Mouse (Mus musculus) lung, postnatal 0 days (tissue): ENCODE measurements around the gene Ache.

ENCODE experiments used
- CTCF ChIP-seq: IDR thresholded peaks from 2 replicates; pipeline ENCODE4 v1.5.1; 2016; ENCODE audit warnings: antibody characterized with exemption, mild to moderate bottlenecking
- EP300 ChIP-seq: IDR thresholded peaks from 2 replicates; pipeline ENCODE4 v1.6.1; 2016; ENCODE audit warnings: antibody characterized with exemption, mild to moderate bottlenecking, control low read depth

DNA sequence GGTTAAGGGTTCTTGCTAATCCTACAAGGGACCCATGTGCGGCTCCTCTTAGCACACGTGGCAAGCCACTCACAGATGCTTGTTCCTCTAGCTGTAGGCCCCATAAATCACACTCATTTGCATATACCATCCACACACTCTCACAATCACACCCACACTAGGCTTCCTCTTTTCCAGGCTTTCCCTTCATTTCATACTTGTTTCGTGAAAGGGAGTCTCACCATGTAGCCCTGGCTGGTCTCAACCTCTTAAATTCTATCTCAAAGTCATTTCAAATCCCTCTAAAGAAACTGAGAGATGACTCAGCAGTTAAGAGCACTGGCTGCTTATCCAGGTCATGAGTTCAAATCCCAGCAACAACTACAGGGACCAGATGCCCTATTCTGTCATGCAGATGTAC, 18.5 kb downstream of the Ache start:
- TF ChIP-seq CTCF (no peak), EP300 (no peak)
